Mouse (Mus musculus) thymus, adult 2 months (tissue): ENCODE data around the gene Kcnj11.

ENCODE experiments used
- CTCF ChIP-seq: fragments of 200-500 bp; IDR thresholded peaks from 2 replicates; pipeline ENCODE4 v1.5.1; 2012; ENCODE audit warnings: mild to moderate bottlenecking, control low read depth, low read length, moderate library complexity, borderline replicate concordance; ENCODE audit not compliant: control insufficient read depth, poor library complexity, insufficient read depth; ENCODE audit errors: extremely low read depth
- POLR2A ChIP-seq: fragments of 200-500 bp; IDR thresholded peaks from 2 replicates; pipeline ENCODE4 v1.6.1; 2012; ENCODE audit warnings: mild to moderate bottlenecking, low read length, control low read depth, moderate library complexity; ENCODE audit not compliant: control insufficient read depth, poor library complexity, insufficient read depth; ENCODE audit errors: extremely low read depth

DNA sequence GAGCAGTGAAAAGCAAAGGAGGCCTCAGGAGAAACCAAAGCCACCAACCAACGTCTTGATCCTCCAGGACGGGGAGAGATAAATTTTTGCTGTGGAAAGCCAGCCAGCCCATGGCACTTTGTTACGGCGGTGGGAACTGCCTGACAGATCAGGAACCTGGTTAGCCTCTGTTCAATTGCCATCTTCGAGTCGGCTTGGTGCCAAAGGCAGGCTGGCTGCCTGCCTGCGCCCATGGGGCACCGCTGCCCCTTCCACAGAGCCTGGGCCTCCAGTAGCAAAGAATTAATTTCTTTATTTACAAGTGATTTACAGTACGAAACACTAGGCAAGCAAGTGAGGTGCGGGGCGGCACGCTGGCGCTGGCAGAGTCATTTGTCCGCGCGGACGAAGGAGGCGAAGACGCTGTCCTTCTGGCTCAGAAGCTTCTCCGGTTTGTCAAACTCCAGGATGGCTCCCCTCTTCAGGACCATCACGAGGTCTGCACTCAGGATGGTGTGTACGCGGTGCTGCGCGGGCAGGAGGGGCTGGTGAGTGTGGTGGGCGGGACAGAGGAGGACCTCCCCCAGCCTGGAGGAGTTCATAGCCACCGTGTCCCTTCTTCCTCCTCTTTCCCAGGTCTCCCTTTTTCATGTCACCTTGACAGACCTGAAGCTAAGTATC is 3.8 kb upstream of the Kcnj11 start:
- no peak for TF ChIP-seq CTCF
- TF ChIP-seq POLR2A = no peak
